ENCODE assay signal across 24 mouse cellular contexts in the genomic region with DNA sequence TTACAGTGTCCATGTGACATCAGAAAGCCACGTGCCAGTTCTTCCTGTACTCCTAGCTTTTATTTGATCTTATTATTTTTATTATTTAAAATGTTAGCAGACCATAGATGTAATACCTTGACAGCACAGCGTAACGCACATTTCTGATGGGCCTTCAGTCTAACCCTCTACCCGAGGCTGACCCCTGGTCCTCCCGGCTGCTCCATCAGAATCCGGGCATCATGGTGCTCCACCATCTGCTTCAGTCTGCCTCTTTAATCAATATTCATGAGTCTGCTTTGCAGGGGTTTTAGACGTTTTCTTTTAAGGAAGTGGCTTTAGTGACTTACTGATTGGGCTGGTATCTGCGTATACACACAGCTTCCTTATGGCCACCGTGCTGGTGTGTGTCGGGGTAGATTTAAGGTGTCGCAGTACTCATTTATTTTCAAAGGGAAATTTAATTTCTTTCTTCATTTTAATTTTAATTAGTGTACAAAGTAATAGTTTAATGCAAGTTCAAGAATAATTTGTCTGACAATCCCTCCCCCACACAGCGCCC.
DNase-seq lines count a peak whose midpoint lies in the region; ATAC-seq and TF ChIP-seq lines count a peak whose summit lies in the region.
"Had no signal": no experiment of that assay in that cellular context is flagged by ENCODE, and none has a peak within 500 bp of the region (broad histone marks: within the 10 kb centered on the region; RNA-seq: fewer than 3 reads in every experiment).

No protein-coding gene starts in this region.

- H3K4me3 ChIP-seq in forebrain, embryonic 14.5 days (ENCODE audit: low read depth, low read length), result no peak overlapping the region
- H3K4me3 ChIP-seq in forebrain, embryonic 10.5 days, result no peak overlapping the region
- H3K4me3 ChIP-seq in midbrain, embryonic 11.5 days (ENCODE audit: low read depth, low read length), result no peak overlapping the region
- H3K4me3 ChIP-seq in midbrain, postnatal 0 days (ENCODE audit: low read depth, low read length), result no peak overlapping the region
- no peak overlapping the region for H3K4me3 ChIP-seq in midbrain, embryonic 15.5 days
- no peak overlapping the region for H3K4me3 ChIP-seq in embryonic facial prominence, embryonic 10.5 days
- H3K4me3 ChIP-seq: heart, embryonic 10.5 days; hindbrain, embryonic 15.5 days; layer of hippocampus, adult 2 months had no signal

- 0 out of 2 replicates have a peak, but pooled peaks have one; percentile 34 for ATAC-seq in forebrain, embryonic 14.5 days
- ATAC-seq in midbrain, embryonic 11.5 days (ENCODE audit: low FRiP score), result 0 out of 2 replicates have a peak, but pooled peaks have one; percentile 63
- no peak for ATAC-seq in midbrain, postnatal 0 days (ENCODE audit: low FRiP score)
- peak; percentile 57; the same call in 1 of the 2 replicates for ATAC-seq in midbrain, embryonic 15.5 days (replicated peaks)
- ATAC-seq: intestine, embryonic 16.5 days; liver, postnatal 0 days; lung, postnatal 0 days had no signal

- no peak overlapping the region for H3K4me2 ChIP-seq in forebrain, embryonic 14.5 days (ENCODE audit: low read length)
- H3K4me2 ChIP-seq in midbrain, embryonic 11.5 days, result no peak overlapping the region
- no peak overlapping the region for H3K4me2 ChIP-seq in midbrain, postnatal 0 days (ENCODE audit: low read depth, low read length, poor library complexity, severe bottlenecking)
- H3K4me2 ChIP-seq in midbrain, embryonic 15.5 days, result no peak overlapping the region
- H3K4me2 ChIP-seq: hindbrain, embryonic 15.5 days; liver, embryonic 11.5 days had no signal

- no peak overlapping the region for H3K9ac ChIP-seq in forebrain, embryonic 14.5 days (ENCODE audit: low read length)
- H3K9ac ChIP-seq in midbrain, embryonic 11.5 days (ENCODE audit: low read length), result no peak overlapping the region
- no peak overlapping the region for H3K9ac ChIP-seq in midbrain, postnatal 0 days (replicated peaks; ENCODE audit: low read length, poor library complexity, severe bottlenecking)
- H3K9ac ChIP-seq in midbrain, embryonic 15.5 days, result no peak overlapping the region
- H3K9ac ChIP-seq: hindbrain, embryonic 15.5 days; liver, postnatal 0 days had no signal

- no peaks in the 10 kb centered on the region for H3K9me3 ChIP-seq in forebrain, embryonic 14.5 days (replicated peaks; ENCODE audit: control insufficient read depth, low read length)
- H3K9me3 ChIP-seq in forebrain, embryonic 10.5 days, result no peaks in the 10 kb centered on the region
- no peaks in the 10 kb centered on the region for H3K9me3 ChIP-seq in midbrain, embryonic 11.5 days (ENCODE audit: control insufficient read depth, low read length)
- H3K9me3 ChIP-seq in midbrain, postnatal 0 days (ENCODE audit: low read length), result no peaks in the 10 kb centered on the region
- H3K9me3 ChIP-seq in midbrain, embryonic 15.5 days, result no peaks in the 10 kb centered on the region
- H3K9me3 ChIP-seq in embryonic facial prominence, embryonic 10.5 days, result no peaks in the 10 kb centered on the region
- H3K9me3 ChIP-seq: heart, embryonic 10.5 days; hindbrain, embryonic 15.5 days had no signal

- H3K27me3 ChIP-seq in forebrain, embryonic 14.5 days (replicated peaks; ENCODE audit: control insufficient read depth, insufficient read depth, low read length), result no peaks in the 10 kb centered on the region
- no peaks in the 10 kb centered on the region for H3K27me3 ChIP-seq in forebrain, embryonic 10.5 days (ENCODE audit: poor library complexity, severe bottlenecking)
- no peaks in the 10 kb centered on the region for H3K27me3 ChIP-seq in midbrain, embryonic 11.5 days (ENCODE audit: control insufficient read depth, insufficient read depth, low read length)
- H3K27me3 ChIP-seq in midbrain, postnatal 0 days (ENCODE audit: insufficient read depth, low read length), result no peaks in the 10 kb centered on the region
- no peaks in the 10 kb centered on the region for H3K27me3 ChIP-seq in midbrain, embryonic 15.5 days (replicated peaks)
- no peaks in the 10 kb centered on the region for H3K27me3 ChIP-seq in embryonic facial prominence, embryonic 10.5 days (replicated peaks; ENCODE audit: low read depth, poor library complexity, severe bottlenecking)
- H3K27me3 ChIP-seq: hindbrain, embryonic 15.5 days had no signal

- no peaks in the 10 kb centered on the region for H3K36me3 ChIP-seq in forebrain, embryonic 14.5 days (ENCODE audit: control insufficient read depth, insufficient read depth, low read length)
- no peaks in the 10 kb centered on the region for H3K36me3 ChIP-seq in forebrain, embryonic 10.5 days (replicated peaks)
- no peaks in the 10 kb centered on the region for H3K36me3 ChIP-seq in midbrain, embryonic 11.5 days (ENCODE audit: control insufficient read depth, insufficient read depth, low read length)
- no peaks in the 10 kb centered on the region for H3K36me3 ChIP-seq in midbrain, postnatal 0 days (ENCODE audit: insufficient read depth, low read length)
- no peaks in the 10 kb centered on the region for H3K36me3 ChIP-seq in midbrain, embryonic 15.5 days (replicated peaks)
- H3K36me3 ChIP-seq in embryonic facial prominence, embryonic 10.5 days (replicated peaks), result no peaks in the 10 kb centered on the region
- H3K36me3 ChIP-seq: heart, embryonic 10.5 days; hindbrain, embryonic 15.5 days had no signal

- no peaks in the 10 kb centered on the region for H3K4me1 ChIP-seq in forebrain, embryonic 14.5 days (ENCODE audit: control insufficient read depth, insufficient read depth, low read length)
- H3K4me1 ChIP-seq in forebrain, embryonic 10.5 days, result peaks cover 3% of the 10 kb centered on the region; the same call in 1 of the 2 replicates
- H3K4me1 ChIP-seq in midbrain, embryonic 11.5 days (ENCODE audit: control insufficient read depth, insufficient read depth, low read length), result 0 out of 2 replicates have a peak, but pooled peaks cover 3% of the 10 kb centered on the region
- no peaks in the 10 kb centered on the region for H3K4me1 ChIP-seq in midbrain, postnatal 0 days (ENCODE audit: insufficient read depth, low read length)
- no peaks in the 10 kb centered on the region for H3K4me1 ChIP-seq in midbrain, embryonic 15.5 days
- no peaks in the 10 kb centered on the region for H3K4me1 ChIP-seq in embryonic facial prominence, embryonic 10.5 days
- H3K4me1 ChIP-seq: heart, embryonic 10.5 days; hindbrain, embryonic 15.5 days had no signal

- DNase-seq in forebrain, embryonic 14.5 days (ENCODE audit: low spot score), result no peak
- no peak for DNase-seq in forebrain, embryonic 10.5 days (ENCODE audit: extremely low spot score, low spot score)
- DNase-seq in midbrain, embryonic 11.5 days (ENCODE audit: low spot score, missing footprints), result no peak
- no peak for DNase-seq in midbrain, postnatal 0 days (ENCODE audit: low spot score)
- DNase-seq in MEL-GATA-1-ER (ENCODE audit: extremely low read depth, low read depth), result peak; percentile 85
- no peak for DNase-seq in embryonic facial prominence, embryonic 10.5 days (ENCODE audit: low spot score)
- DNase-seq: adrenal gland, adult 2 months; cerebellum, adult 11-12 months; embryo, embryonic 11 days; kidney, adult 9 months; kidney, postnatal 14 days; layer of hippocampus, postnatal 36 days; liver, postnatal 0 days; retina, postnatal 1 day; right cerebral cortex, postnatal 25 days; spleen, adult 18-20 months had no signal

- 77% methylated on average over 12 of the region's 12 CpGs for WGBS in forebrain, embryonic 14.5 days
- 86% methylated on average over 12 of the region's 12 CpGs for WGBS in forebrain, embryonic 10.5 days
- 75% methylated on average over 12 of the region's 12 CpGs for WGBS in midbrain, embryonic 11.5 days
- WGBS in midbrain, postnatal 0 days, result 63% methylated on average over 12 of the region's 12 CpGs
- WGBS in midbrain, embryonic 15.5 days, result 53% methylated on average over 12 of the region's 12 CpGs
- WGBS in embryonic facial prominence, embryonic 10.5 days, result 83% methylated on average over 12 of the region's 12 CpGs

- TF ChIP-seq CTCF in midbrain, postnatal 0 days (IDR thresholded peaks at IDR 0.05), result no peak

- H3K27ac ChIP-seq in forebrain, embryonic 14.5 days (ENCODE audit: low read depth, low read length), result no peak overlapping the region
- no peak overlapping the region for H3K27ac ChIP-seq in forebrain, embryonic 10.5 days
- no peak overlapping the region for H3K27ac ChIP-seq in midbrain, embryonic 11.5 days (ENCODE audit: low read depth, low read length)
- H3K27ac ChIP-seq in midbrain, postnatal 0 days (ENCODE audit: low read depth, low read length), result no peak overlapping the region
- H3K27ac ChIP-seq in midbrain, embryonic 15.5 days, result no peak overlapping the region
- H3K27ac ChIP-seq in embryonic facial prominence, embryonic 10.5 days (replicated peaks), result no peak overlapping the region
- H3K27ac ChIP-seq: heart, embryonic 10.5 days; hindbrain, embryonic 15.5 days; layer of hippocampus, adult 2 months; macrophage had no signal
